Mouse (Mus musculus) small intestine, adult 2 months (tissue): Measurements from ENCODE around the gene Pknox2.

Experiments used
- CTCF ChIP-seq: fragments of 200-500 bp; IDR thresholded peaks from 2 replicates; pipeline ENCODE4 v1.5.1; 2012; ENCODE audit warnings: low read depth, mild to moderate bottlenecking, control low read depth, inconsistent platforms, low read length, moderate library complexity, mixed read lengths; ENCODE audit not compliant: insufficient replicate concordance, insufficient read length; ENCODE audit errors: extremely low read depth
- POLR2A ChIP-seq: fragments of 200-500 bp; IDR thresholded peaks from 2 replicates; pipeline ENCODE4 v1.6.1; 2012; ENCODE audit warnings: low read depth, mild to moderate bottlenecking, control low read depth, inconsistent platforms, low read length, moderate library complexity

- TF ChIP-seq POLR2A (no peak), CTCF (no peak)
These were observed 265.0 kb downstream of the Pknox2 start for GRCm38 (mm10) chr9:36882034-36882745.
